Mouse (Mus musculus) E14TG2a.4 (cell line): Measurements from ENCODE around the gene Il9.

ENCODE experiments used
- CTCF ChIP-seq: conservative IDR thresholded peaks from 2 replicates; pipeline ENCODE4 v1.5.1; 2014; ENCODE audit warnings: low read length
- NANOG ChIP-seq: IDR thresholded peaks from 2 replicates; pipeline ENCODE4 v1.6.1; 2014; ENCODE audit warnings: borderline replicate concordance, low read length, mixed read lengths
- POU5F1 ChIP-seq: IDR thresholded peaks from 2 replicates; pipeline ENCODE4 v1.6.1; 2014; ENCODE audit warnings: low read length, borderline replicate concordance

- no peak for TF ChIP-seq CTCF
- no peak for TF ChIP-seq NANOG
- TF ChIP-seq POU5F1, result no peak
These were observed 5.3 kb downstream of the Il9 start for GRCm38 (mm10) chr13:56476790-56477189.
